Mouse (Mus musculus) Muller cell, postnatal 12 days (primary cell): ENCODE measurements at regions not wholly inside any gene's neighbourhood (a gene's known extent, or its start where the extent isn't known, plus 50 kb on each side); places are given as distances from the start of the nearest gene placed in this dataset.

ENCODE experiments used
- DNase-seq: peaks from one replicate; pipeline ENCODE4 v3.0.0-alpha.2; 2015; ENCODE audit errors: inconsistent ontology term

DNA sequence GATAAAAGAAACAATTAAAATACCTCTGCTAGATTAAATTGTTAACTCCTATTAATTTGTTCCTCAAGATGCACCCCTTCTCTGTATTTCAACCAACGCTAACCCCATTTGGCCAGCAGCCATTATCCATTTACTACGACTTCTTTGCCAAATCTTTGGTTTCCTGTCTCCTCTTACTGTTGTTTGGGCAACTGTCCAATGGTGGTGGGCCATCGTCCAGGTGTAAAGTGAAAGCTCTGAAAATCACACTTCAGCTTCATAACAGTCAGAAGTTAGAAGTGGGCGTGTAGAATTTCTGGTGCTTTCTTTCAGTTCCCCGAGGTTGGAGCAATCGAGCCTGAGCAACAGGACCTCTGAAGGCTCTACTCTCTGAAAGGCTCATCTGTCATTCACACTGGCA lies 66.8 kb upstream of the Zbtb20 start:
- DNase-seq, result peak; percentile 29

DNA sequence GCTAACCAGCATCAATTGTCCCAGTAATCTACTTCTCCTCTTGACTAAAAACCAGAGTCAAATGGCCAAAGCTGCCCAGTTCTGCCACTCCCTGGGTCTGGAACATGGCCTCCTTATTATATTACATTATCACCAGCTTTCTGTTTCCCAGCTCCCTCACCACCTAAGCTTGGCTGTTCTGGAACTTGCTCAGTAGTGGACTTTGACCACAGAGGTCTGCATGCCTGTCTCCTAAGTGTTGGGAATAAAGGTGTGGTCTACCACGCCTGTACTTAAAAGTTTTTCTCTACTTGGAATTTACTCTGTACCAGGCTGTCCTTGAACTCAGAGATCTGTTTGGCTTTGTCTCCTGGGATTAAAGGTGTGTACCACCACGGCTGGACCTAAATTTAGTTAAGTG lies 68.1 kb upstream of the Zbtb20 start:
- no peak for DNase-seq

DNA sequence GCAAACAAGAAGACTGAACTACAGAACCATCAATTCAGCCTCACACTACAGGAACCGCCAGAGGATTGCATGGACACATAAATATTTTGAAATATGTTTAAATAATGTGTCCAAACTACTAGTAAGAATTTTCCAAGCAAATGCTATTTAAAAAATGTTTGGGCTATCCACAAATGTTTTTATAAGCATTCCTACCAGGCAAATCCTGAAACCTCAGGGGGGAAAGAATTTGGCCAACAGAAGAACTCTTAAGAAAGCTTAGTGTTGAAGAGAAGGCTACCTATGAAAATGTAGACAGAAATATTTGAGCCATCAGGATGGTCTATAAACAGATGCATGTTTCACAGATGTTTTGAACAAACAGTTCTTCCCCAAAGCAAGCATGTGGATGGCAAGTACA lies 72.1 kb upstream of the Zbtb20 start:
- peak; percentile 61 for DNase-seq

DNA sequence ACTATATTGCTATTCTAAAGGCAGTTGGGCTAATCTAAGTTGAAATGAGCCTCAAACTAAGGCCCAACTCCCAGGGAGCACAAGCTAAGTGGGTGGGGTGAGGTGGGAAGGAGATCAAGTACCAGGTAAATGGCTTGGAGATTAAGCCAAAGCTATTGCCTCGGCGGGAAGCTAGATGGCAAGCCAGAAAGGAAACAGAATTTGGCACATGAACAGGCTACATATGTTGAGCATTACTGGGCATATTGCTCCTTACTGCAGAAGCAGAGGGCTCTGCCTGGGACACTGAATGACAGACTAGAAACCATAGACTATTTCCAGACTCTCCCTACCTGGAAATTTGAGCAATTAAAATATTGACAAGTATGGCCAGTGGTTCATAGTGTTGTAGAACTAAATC lies 83.1 kb upstream of the Zbtb20 start:
- DNase-seq, result no peak

DNA sequence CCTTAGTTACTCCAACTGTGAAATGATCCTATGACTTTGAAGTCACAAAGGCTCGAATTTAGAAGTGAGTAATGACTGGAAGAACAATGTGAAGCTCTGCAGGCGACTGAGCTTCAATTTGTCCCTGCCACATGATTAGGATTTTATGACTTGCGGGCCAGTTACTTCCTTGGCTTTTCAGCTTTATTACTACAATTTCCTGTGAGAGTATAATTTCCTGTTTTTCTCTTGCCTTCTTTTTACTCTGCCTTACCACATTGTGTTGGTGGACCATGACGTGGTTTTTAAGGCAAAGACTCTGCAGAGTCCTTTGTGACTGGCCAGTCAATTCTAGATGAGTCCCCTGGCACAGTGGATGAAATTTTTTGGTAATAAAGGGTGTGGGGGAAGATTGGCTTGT lies 91.0 kb upstream of the Zbtb20 start:
- peak; percentile 10 for DNase-seq

DNA sequence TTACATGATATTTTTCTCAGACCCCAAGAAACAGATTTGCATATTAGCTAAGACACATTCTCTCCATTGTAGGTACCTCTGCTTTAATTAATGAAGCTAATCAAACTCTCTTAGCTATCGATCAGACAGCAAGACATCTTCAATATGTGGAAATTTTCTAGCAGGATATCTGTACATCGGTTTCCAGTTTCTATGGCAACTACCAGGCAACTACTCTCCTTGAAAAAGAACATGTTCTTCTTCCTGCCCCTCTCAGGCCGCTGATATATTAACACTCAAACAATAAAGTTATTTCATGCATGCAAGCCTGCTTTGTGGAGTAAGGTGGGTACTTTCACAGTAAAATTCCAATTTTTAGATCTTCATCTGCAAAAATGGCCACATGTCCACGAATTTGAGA lies 91.7 kb upstream of the Zbtb20 start:
- no peak for DNase-seq

DNA sequence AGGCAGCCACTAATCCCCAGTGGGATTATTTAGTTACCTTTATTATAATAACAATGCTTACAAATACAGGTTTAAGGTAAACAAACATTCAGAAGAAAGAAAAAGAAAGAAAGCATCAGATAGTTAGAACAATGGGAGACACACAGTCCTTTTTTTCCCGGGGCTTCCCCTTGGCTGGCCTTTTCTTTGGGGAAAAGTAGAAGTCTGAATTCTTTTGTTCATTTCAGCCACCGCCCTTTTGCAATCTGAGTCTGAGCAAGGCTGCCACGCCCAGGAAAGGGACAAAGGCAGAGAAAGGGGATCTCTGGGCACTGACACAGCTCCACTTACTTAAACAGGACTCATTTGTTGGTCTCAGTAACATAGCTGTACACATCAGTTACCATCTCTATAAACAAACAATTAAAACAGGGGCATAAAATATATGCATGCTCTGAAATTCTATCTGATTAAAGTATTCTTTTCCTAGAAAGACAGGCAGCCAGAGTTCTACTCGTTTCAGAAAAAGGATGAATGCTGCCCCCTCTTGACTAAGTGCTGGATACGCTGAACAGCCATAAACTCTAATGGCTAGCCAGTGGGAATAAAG lies 93.5 kb upstream of the Zbtb20 start:
- peak; percentile 62 for DNase-seq

DNA sequence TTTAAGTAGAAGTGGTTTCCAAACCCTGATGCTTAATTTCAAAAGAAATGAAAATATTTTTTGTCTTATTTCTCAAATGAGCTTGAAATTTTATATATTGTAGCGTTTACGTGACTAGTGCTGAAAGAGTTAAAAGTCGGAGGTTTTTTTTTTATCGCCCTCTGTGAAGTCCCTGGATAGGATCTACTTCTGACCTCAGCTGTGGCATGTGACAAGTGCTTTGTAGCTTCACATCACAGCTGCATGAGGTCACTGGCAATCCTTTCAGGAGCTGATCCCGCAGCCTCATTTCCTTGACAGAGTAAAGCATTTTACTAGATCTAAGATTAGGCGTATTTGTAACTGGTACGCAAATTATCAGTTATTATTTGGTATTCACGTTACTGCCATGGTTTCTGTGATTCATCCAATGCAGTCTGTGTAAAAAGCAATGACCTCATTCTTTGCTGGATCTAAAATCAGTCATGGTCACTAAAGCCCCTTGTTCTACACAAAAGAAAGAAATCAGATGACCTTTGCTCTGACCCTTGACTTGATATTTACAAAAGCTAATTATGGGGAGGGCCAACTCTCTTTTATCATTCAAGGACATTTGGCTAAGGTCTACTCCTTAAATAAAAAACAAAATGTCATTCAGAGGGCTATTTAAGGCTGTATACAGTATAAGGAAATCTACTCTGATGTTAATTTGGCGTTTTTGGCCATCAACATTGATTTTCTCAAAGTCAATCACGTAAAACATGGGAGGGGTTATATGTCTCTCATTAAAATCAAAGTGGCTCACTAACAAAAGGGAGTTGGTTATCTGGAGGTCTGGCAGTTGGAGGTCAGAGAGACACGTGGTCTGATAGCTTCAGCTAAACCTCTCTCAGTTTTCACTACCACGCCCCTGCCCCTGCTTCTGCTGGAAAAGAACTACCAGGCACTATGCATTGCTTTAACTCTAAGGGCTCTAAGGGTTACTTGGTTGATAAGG lies 94.3 kb upstream of the Zbtb20 start:
- peak; percentile 30 for DNase-seq

DNA sequence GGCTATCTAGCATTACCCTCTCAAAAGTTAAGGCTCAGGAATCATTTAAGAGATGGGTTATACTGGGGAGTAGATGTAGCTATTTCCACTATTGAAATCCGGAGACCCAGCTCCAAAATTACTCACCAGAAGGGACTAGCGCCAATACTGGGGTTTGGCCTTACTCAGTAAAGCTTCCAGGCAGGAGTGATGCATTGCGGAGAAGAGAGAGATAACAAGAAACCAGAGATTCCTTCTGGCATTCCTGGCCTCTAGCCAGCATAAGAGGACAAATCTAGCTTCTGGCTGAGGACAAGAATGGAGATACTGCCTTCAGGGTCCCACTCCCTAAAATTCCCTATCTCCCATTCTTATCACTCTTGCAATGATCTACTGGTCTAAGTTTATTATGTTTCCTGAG lies 95.7 kb upstream of the Zbtb20 start:
- DNase-seq, result peak; percentile 35

DNA sequence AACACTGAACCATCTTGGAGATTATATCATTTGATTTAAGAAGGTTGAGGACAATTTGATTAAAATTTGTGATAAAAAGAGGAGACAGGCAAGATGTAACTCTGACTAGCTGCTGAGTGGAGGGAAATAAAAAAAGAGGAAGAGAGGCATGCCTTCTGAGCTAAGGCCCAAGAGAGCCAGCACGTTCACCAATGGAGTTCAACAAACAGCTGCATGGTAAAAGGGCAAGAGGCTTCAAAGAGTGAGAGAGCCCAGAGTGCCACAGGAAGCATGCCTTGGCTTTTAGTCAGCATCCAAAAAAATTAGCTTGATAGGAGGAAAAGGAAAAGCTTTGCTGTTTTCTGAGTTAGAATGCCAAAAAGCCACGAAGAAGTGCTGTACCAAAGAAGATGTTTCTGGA lies 103.0 kb upstream of the Zbtb20 start:
- DNase-seq, result peak; percentile 33

DNA sequence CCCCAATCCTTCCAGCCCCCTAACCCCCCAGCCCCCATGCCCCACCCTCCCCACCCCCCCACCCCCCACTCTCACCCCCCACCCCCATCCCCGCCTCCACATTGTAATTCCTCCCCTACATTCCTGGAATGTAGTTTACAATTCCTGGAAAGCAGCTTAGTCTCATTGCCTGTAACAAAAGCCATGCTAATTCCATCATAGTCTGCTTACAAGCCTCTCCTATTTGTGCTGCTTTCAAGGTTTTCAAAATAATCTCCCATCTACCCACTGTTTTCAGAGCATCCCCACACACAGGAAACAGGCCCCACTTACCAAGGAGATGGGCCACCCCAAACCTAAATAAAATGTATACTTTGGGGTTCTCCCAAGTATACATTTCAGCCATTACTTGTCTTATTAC lies 105.5 kb upstream of the Zbtb20 start:
- no peak for DNase-seq

DNA sequence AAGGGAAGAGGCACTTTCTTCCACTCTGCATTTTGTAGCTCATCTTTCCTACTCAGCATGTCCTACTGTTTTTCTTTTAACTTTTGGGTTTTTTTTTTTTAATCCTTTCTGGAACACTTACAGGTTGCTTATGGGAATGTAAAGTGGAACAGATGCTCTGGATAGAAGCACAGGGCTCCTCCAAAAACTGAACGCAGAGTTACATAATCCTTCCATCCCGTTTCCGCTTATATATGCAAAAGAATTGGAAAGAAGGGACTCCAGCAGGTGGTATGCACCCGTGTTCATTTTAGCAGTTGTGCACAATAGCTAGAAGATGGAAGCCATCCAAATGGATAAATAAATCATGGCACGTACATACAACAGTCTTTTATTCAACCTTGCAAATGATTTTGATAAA lies 127.0 kb upstream of the Zbtb20 start:
- no peak for DNase-seq

DNA sequence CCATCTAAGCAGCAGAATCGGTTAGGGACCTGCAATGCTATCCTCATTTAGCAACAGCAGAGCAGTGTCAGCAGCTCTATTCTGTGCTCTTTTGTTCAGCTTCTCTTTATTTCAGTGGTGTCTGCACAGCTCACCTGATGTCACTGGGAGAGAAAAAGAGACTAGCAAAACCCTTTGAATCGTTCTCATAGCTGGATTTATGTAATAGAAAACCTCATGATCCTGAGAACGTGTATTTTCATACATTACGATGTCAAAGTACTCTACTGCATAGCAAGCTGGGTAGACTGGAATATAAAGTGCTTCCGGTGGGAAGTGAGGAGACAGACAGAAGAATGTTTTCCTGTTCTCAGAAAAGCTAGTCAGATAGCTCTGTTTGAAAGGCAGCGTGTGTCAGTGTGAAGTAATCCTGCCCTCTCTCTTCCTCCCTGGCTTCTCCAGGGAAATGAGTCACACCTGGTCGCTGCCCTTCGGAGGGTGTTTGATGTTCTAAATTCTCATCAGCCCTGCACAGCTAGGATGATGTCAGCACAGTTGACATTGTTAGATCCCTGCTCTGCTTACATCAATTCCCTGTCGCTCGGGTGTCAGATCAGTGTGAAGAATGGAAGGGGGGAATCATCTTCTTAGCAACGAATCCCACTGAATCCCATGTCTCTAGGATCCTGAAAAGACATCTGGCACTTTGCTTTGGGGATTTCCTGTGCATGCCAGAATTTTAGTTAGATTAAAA lies 129.6 kb upstream of the Zbtb20 start:
- peak; percentile 3 for DNase-seq

DNA sequence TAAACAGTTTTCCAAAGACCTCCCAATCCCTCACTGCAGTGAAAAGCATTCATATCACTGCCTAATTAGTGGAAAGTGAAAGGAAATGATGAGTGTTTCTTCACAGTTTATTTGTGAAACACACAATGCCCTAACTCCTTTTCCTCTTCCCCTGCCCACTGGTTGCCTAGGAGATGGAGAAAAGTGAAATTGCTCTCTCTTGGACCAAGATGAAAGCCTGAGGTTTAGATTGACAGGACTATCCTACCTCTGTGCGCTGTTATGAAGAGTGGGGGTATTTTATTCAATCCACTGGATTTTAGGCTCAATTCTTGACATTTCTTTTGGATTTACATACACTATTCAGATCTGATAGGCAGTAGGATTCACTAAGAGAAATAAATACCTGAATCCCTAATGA lies 132.1 kb upstream of the Zbtb20 start:
- DNase-seq, result no peak

DNA sequence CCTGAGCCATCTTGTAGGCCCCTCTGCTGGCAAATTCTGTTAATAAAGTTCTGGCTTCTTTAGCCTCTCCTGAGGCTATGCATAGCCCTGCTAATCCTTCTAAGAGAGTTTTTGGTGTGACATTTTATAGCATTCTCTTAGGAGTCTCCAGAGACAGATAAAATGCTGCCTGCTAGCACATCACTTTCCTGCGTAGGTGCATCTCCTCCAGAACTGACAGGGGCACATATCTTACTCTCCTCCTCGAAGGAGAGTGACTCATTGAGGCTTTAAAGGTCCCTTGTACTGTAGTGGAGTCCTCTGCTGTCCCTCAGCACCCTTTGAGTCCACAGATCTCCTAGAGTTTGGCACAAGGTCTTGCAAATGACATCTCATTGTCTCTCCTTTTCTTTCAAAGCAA lies 132.6 kb upstream of the Zbtb20 start:
- no peak for DNase-seq

DNA sequence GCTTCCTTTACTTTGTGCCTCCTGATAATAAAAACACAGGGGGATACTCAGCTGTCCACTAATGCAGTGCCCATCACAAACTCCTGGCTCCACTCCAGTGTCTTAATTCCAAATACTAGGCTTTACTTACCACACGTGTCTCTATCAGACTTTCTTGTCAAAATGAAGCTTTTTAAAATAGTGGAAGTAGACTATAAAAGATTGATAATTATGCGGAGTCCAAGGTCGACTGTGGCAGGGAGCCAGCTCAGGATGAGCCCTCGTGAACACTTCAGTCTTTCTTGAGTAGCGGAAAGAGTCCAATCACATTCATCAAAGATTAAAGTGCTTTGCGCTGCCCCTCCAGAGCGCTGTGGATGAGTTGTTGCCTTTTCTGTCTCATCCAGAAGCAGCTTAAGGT lies 147.9 kb upstream of the Zbtb20 start:
- no peak for DNase-seq

DNA sequence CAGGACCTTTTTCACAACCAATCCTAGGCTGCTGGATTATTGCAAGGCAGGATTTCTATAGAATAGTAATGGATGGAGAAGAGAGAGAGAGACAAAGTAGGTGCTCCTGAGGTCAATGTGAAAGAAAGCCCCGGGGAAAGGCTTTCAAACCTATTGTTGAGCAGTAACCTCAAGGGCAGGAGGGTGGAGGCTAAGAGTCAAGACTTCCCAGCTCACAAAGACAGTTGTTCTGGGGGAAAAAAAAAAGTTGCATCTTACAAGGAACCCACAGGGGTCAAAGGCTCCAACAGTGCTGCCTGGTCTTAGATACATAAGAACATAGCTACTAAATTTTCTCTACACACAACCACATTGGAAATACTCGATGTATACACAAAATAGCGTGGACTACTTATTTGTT lies 155.8 kb upstream of the Zbtb20 start:
- DNase-seq, result no peak

DNA sequence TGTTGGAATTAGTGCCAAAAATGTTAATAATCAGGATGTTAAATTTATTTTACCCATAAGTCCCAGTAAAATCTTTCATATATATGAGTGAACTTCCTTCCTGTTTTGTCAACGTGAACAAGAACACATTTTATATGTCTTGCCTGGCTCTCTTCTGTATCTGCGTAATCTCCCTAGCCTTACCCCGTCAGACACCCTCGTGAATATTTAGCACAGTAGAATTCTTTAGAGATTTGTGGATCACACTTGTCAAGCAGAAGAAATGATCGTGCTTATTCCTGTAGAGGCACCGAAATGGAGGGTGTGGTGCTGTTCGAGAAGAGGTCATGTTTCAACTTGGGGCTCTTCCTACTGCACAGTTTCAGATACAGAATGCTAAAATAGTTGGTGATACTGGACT lies 157.2 kb upstream of the Zbtb20 start:
- DNase-seq, result no peak

DNA sequence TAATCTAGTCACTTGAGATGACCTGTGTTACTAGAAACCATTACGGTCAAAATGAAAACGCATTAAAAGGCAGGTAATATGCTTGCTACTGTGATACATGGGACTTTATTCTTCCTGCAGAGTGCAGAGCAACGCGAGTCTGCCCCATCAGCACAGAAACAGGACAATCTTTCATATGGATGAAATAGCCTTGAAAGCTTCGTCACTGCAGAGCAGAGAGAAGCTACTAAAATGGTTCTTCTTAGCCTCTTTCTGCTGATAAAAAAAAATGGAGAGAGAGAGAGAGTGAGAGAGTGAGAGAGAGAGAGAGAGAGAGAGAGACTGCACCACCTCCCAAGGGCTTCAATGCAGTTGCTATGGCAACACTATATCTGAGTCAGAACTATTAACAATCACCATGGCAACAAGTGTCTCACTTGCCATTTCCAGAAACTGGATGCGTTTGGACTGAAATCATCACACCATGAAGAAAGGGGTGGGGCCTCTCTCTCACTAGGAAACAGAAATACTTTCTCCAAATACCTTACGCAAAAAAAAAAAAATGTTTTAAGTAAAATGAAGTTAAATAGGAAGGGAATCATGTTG lies 157.8 kb upstream of the Zbtb20 start:
- DNase-seq, result peak; percentile 62

DNA sequence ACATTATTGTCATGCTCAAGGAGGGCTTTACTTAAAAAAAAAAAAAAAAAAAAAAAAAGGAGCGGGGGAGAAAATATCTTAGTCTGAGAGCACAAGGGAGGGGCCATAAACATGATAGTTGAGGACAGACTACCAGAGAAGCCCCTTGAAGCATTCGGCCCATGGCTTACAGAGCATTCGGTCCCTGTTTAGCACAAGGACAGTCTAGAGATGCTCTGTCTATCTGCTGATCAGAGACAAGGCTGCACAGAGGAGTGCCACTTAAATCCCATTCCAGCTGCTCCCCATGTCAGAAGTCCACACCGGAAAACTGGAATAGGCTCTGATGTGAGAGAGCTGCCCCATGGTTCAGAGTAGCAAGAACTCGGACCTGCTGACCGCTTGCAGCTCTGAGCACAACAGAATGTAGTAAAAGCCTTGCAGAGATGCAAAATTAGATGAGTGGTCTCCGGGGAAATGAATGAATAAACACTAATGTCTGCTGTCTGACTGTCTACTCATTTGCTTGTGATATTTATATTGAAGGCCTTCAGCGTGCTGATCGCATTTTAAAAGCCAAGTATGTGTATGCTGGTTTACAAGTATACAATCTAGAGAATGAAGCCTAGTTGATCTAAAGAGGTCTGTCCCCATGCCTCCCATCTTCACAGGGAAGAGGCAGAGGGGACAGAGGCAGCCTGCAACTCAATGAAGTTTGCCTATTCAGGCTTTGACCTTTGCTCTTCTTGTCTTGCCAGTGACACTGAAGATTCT lies 158.4 kb upstream of the Zbtb20 start:
- DNase-seq, result no peak

DNA sequence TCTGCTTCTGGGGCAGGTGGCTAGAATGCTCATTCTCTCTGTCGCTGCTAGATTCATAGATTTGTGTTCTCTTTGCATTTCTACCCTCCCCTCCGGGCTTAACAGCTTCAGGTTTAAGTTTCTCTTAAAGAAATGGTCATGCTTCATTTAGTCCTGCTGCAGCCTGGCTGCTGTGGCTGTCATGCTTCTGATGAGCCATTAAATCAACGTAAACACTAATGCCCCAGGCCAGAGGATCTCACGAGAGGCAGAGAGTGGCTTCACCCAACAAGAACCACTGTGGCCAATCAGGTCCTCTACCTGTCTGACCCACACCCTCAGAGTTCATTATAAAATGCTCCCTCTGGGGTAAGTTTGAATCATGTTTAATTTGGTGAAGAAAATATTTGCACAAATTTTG lies 173.0 kb upstream of the Zbtb20 start:
- DNase-seq, result no peak

DNA sequence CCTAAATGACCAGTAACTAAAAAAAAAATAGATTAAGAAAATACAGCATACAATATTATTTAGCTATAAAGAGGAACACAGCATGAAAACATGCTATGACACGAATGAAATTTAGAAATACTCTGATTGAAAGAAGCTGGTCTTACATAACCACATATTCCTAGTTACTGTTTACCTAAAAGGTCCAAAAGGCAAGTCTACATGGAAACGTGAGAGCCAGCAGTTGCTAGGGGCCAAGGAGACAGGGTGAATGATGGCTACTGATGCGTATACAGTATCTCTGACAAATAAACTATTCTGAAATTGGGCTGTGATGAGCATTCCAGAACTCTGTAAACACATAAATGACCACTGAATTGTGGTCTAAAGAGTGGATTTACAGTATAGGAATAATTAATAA lies 194.5 kb upstream of the Zbtb20 start:
- DNase-seq, result no peak
